Mouse (Mus musculus) liver, embryonic 12.5 days (tissue): Measurements from ENCODE around the gene Retreg3. TPM values are rescaled to one million over a fixed set of nuclear protein-coding genes. Genes with fewer than 3 reads are reported as not detected.
"Not testable (repeated sequence)": the region's sequence is repeated elsewhere in the genome, so short reads cannot be mapped to it uniquely, and the experiment has no call there.

Experiments
- ATAC-seq: fragments of 200-750 bp; cut with Nextera tagmentation; 2 replicates; pipeline ENCODE4 v1.8.0; 2017; ENCODE audit warnings: moderate number of reproducible peaks, mild to moderate bottlenecking, moderate library complexity
- H3K27ac ChIP-seq: fragments of 300-500 bp; sonication (generic); 2 replicates; pipeline ENCODE4 v1.5.1; 2016; ENCODE audit warnings: mild to moderate bottlenecking
- H3K27me3 ChIP-seq: fragments of 300-500 bp; sonication (generic); replicated peaks from 2 replicates; pipeline ENCODE4 v1.6.1; 2016; ENCODE audit warnings: mild to moderate bottlenecking, moderate library complexity
- H3K36me3 ChIP-seq: fragments of 300-500 bp; sonication (generic); 2 replicates; pipeline ENCODE4 v1.6.1; 2016; ENCODE audit warnings: mild to moderate bottlenecking, moderate library complexity
- H3K4me1 ChIP-seq: fragments of 300-500 bp; sonication (generic); 2 replicates; pipeline ENCODE4 v1.6.1; 2016
- H3K4me2 ChIP-seq: fragments of 300-500 bp; sonication (generic); 2 replicates; pipeline ENCODE4 v1.6.1; 2016; ENCODE audit warnings: mild to moderate bottlenecking, moderate library complexity
- H3K4me3 ChIP-seq: fragments of 300-500 bp; sonication (generic); 2 replicates; pipeline ENCODE4 v1.5.1; 2016; ENCODE audit warnings: mild to moderate bottlenecking, moderate library complexity
- H3K9ac ChIP-seq: fragments of 300-500 bp; sonication (generic); 2 replicates; pipeline ENCODE4 v1.6.1; 2016; ENCODE audit warnings: mild to moderate bottlenecking, moderate library complexity
- H3K9me3 ChIP-seq: fragments of 300-500 bp; sonication (generic); replicated peaks from 2 replicates; pipeline ENCODE4 v1.6.1; 2016; ENCODE audit warnings: mild to moderate bottlenecking, moderate library complexity
- WGBS: fragments of 180-500 bp; shearing (Covaris S2); methylation state at CpG from one replicate; pipeline ENCODE4 v1.1.7; 2016; ENCODE audit not compliant: insufficient replicate concordance; 5-methylcytosine and 5-hydroxymethylcytosine counted together
- polyA plus RNA-seq: library from polyadenylated mRNA; unstranded; fragments of >200 nt; fragmentation: Nextera tagmentation; extraction: Ambion mirVana; gene quantifications from 2 replicates; pipeline ENCODE4 v1.2.1, GENCODE M21; 2016

Gene Retreg3
- polyA plus RNA-seq, 1 experiment from 2014 or later, result 12.7 TPM

- no peaks in the 10 kb centered on the region for H3K9me3 ChIP-seq
- no peak overlapping the region for H3K27ac ChIP-seq
- no peak overlapping the region for H3K9ac ChIP-seq
- H3K4me1 ChIP-seq, result peaks cover 24% of the 10 kb centered on the region
- WGBS, result 70% methylated on average over 15 of the region's 15 CpGs
- H3K27me3 ChIP-seq, result peaks cover 97% of the 10 kb centered on the region
- ATAC-seq, result no peak
- H3K4me3 ChIP-seq, result no peak overlapping the region
- peaks cover 5% of the 10 kb centered on the region; the same call in 1 of the 2 replicates for H3K36me3 ChIP-seq
- no peak overlapping the region for H3K4me2 ChIP-seq
Observed at GRCm38 (mm10) chr11:101161551-101161950, 41.9 kb upstream of the Retreg3 start.

- H3K27ac ChIP-seq, H3K9ac ChIP-seq, H3K4me3 ChIP-seq, H3K4me2 ChIP-seq, ATAC-seq, H3K36me3 ChIP-seq, H3K9me3 ChIP-seq: not testable (repeated sequence)
- peaks cover 24% of the 10 kb centered on the region for H3K4me1 ChIP-seq
- WGBS, result 58% methylated on average over 8 of the region's 8 CpGs
- peaks cover 97% of the 10 kb centered on the region for H3K27me3 ChIP-seq
Observed at GRCm38 (mm10) chr11:101160981-101161505, 41.4 kb upstream of the Retreg3 start.

- not testable (repeated sequence) for H3K9ac ChIP-seq, H3K9me3 ChIP-seq, H3K27ac ChIP-seq, H3K4me2 ChIP-seq, ATAC-seq, H3K36me3 ChIP-seq, H3K4me3 ChIP-seq
- WGBS, result 52% methylated on average over 10 of the region's 10 CpGs
- Histone ChIP-seq H3K4me1 (peaks cover 19% of the 10 kb centered on the region), H3K27me3 (peaks cover 97% of the 10 kb centered on the region)
Observed at GRCm38 (mm10) chr11:101160151-101160550, 40.5 kb upstream of the Retreg3 start.

GRCm38 (mm10) chr11:101155728-101156371 lies 36.2 kb upstream of the Retreg3 start, which contains the start of gene Tubg2:
Tubg2 (plus strand) TSS chr11:101155907.
- Histone ChIP-seq H3K4me2 (peak within 1 kb of the TSS; percentile 61), H3K27ac (no peak within 1 kb of the TSS), H3K4me1 (no peaks in the 10 kb centered on the region), H3K36me3 (no peaks in the 10 kb centered on the region), H3K4me3 (peak within 1 kb of the TSS; percentile 36), H3K27me3 (peaks cover 65% of the 10 kb centered on the region), H3K9me3 (no peaks in the 10 kb centered on the region), H3K9ac (no peak within 1 kb of the TSS)
- no peak for ATAC-seq
- 3% methylated on average over 36 of the region's 36 CpGs for WGBS

GRCm38 (mm10) chr11:101155151-101155550 lies 35.5 kb upstream of the Retreg3 start:
- no peak overlapping the region for H3K4me2 ChIP-seq
- no peak overlapping the region for H3K9ac ChIP-seq
- no peak for ATAC-seq
- no peaks in the 10 kb centered on the region for H3K4me1 ChIP-seq
- no peaks in the 10 kb centered on the region for H3K9me3 ChIP-seq
- no peak overlapping the region for H3K4me3 ChIP-seq
- 60% methylated on average over 6 of the region's 6 CpGs for whole genome bisulfite sequencing
- peaks cover 59% of the 10 kb centered on the region for H3K27me3 ChIP-seq
- no peaks in the 10 kb centered on the region for H3K36me3 ChIP-seq
- H3K27ac ChIP-seq, result no peak overlapping the region

- H3K27ac ChIP-seq, result no peak overlapping the region
- H3K9ac ChIP-seq, result no peak overlapping the region
- no peaks in the 10 kb centered on the region for H3K36me3 ChIP-seq
- H3K4me1 ChIP-seq, result no peaks in the 10 kb centered on the region
- no peaks in the 10 kb centered on the region for H3K9me3 ChIP-seq
- H3K4me2 ChIP-seq, result no peak overlapping the region
- peaks cover 55% of the 10 kb centered on the region for H3K27me3 ChIP-seq
- H3K4me3 ChIP-seq, result no peak overlapping the region
- no peak for ATAC-seq
Observed at GRCm38 (mm10) chr11:101154648-101155047, 35.0 kb upstream of the Retreg3 start.

GRCm38 (mm10) chr11:101152825-101153224 lies 33.1 kb upstream of the Retreg3 start:
- 65% methylated on average over 1 of the region's 1 CpGs for WGBS
- ATAC-seq, result no peak
- Histone ChIP-seq H3K36me3 (no peaks in the 10 kb centered on the region), H3K27ac (no peak overlapping the region), H3K4me2 (no peak overlapping the region), H3K4me1 (no peaks in the 10 kb centered on the region), H3K27me3 (peaks cover 43% of the 10 kb centered on the region), H3K9me3 (no peaks in the 10 kb centered on the region), H3K9ac (no peak overlapping the region), H3K4me3 (no peak overlapping the region)

GRCm38 (mm10) chr11:101151063-101151462 lies 31.4 kb upstream of the Retreg3 start:
- Histone ChIP-seq H3K27me3 (peaks cover 26% of the 10 kb centered on the region), H3K4me2 (no peak overlapping the region), H3K4me3 (no peak overlapping the region), H3K36me3 (no peaks in the 10 kb centered on the region), H3K4me1 (no peaks in the 10 kb centered on the region), H3K9ac (no peak overlapping the region), H3K9me3 (no peaks in the 10 kb centered on the region), H3K27ac (no peak overlapping the region)
- ATAC-seq, result no peak
- WGBS, result 27% methylated on average over 2 of the region's 2 CpGs

- Histone ChIP-seq H3K9ac (no peak overlapping the region), H3K27ac (no peak overlapping the region)
Observed at GRCm38 (mm10) chr11:101149178-101150105, 29.7 kb upstream of the Retreg3 start.

GRCm38 (mm10) chr11:101148751-101149150 lies 29.1 kb upstream of the Retreg3 start:
- H3K9ac ChIP-seq, result no peak overlapping the region
- no peak overlapping the region for H3K4me2 ChIP-seq
- WGBS, result 66% methylated on average over 10 of the region's 10 CpGs
- H3K27ac ChIP-seq, result no peak overlapping the region
- ATAC-seq, result no peak
- H3K4me1 ChIP-seq, result no peaks in the 10 kb centered on the region
- no peaks in the 10 kb centered on the region for H3K9me3 ChIP-seq
- peaks cover 14% of the 10 kb centered on the region for H3K27me3 ChIP-seq
- H3K4me3 ChIP-seq, result no peak overlapping the region
- H3K36me3 ChIP-seq, result no peaks in the 10 kb centered on the region

More at GRCm38 (mm10) chr11:101149178-101150105, 29.7 kb upstream of the Retreg3 start:
- no peak for ATAC-seq
- Histone ChIP-seq H3K36me3 (no peaks in the 10 kb centered on the region), H3K27me3 (peaks cover 10% of the 10 kb centered on the region), H3K4me1 (no peaks in the 10 kb centered on the region), H3K4me3 (no peak overlapping the region), H3K9me3 (no peaks in the 10 kb centered on the region), H3K4me2 (no peak overlapping the region)
- WGBS, result 57% methylated on average over 9 of the region's 9 CpGs

- Histone ChIP-seq H3K4me2 (no peak overlapping the region), H3K4me3 (no peak overlapping the region), H3K36me3 (no peaks in the 10 kb centered on the region), H3K9ac (no peak overlapping the region), H3K4me1 (no peaks in the 10 kb centered on the region), H3K27ac (no peak overlapping the region), H3K27me3 (peaks cover 28% of the 10 kb centered on the region), H3K9me3 (no peaks in the 10 kb centered on the region)
- ATAC-seq, result no peak
- 35% methylated on average over 10 of the region's 10 CpGs for WGBS
Observed at GRCm38 (mm10) chr11:101146377-101146776, 26.7 kb upstream of the Retreg3 start.
